Mouse (Mus musculus): Measurements from ENCODE around the gene Nuak1. TPM values are rescaled to one million over a fixed set of nuclear protein-coding genes. Genes with fewer than 3 reads are reported as not detected.

Nuak1 gene
- total and polyA plus RNA-seq, 2 experiments, result 0.65 to 1.4 TPM

DNA sequence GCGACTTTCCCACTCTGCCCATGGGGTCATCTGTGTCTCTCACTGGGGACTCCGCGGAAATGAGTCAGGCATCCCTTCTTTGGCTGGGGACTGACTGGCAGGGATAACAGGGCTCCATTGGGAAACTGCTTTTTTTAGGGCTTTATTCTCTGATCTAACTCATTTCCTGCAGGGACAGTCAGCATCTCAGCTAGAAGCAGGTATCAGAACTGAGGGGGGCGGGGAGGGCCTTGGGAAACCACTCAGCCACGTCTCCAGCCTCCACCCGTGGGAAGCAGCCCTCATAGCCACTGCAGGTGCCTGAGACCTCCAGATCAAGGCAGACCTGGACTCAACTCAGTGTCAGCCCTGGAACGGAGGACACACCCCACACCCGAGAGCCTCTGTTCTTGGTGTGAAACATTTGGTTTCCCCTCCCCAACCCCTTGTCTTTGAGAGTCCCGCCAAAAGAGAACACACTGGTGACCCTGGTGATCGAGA, 68.7 kb downstream of the Nuak1 start:
- H3K79me2 ChIP-seq (ENCODE audit: control insufficient read depth, insufficient read depth, low read length), result no peaks in the 10 kb centered on the region
- H3K27ac ChIP-seq (replicated peaks; ENCODE audit: insufficient read depth, low read depth, low read length), result no peak overlapping the region
- H3K9ac ChIP-seq (ENCODE audit: low read depth, low read length), result no peak overlapping the region
- 66% methylated on average over 10 of the region's 10 CpGs for WGBS
- TF ChIP-seq CTCF (IDR thresholded peaks at IDR 0.05; ENCODE audit: low read depth, low read length), result no peak
- no peak for TF ChIP-seq POLR2A (IDR thresholded peaks at IDR 0.05; ENCODE audit: extremely low read depth, insufficient read depth, low read length)
- H3K4me3 ChIP-seq (ENCODE audit: insufficient read depth, low read depth, low read length), result no peak overlapping the region
- no peaks in the 10 kb centered on the region for H3K4me1 ChIP-seq (ENCODE audit: control insufficient read depth, insufficient read depth, low read length)
- DNase-seq (ENCODE audit: extremely low read depth, low read depth, low spot score), result no peak
- H3K36me3 ChIP-seq (ENCODE audit: control insufficient read depth, insufficient read depth, low read length), result no peaks in the 10 kb centered on the region
- no peaks in the 10 kb centered on the region for H3K27me3 ChIP-seq (ENCODE audit: control insufficient read depth, insufficient read depth, low read length)

DNA sequence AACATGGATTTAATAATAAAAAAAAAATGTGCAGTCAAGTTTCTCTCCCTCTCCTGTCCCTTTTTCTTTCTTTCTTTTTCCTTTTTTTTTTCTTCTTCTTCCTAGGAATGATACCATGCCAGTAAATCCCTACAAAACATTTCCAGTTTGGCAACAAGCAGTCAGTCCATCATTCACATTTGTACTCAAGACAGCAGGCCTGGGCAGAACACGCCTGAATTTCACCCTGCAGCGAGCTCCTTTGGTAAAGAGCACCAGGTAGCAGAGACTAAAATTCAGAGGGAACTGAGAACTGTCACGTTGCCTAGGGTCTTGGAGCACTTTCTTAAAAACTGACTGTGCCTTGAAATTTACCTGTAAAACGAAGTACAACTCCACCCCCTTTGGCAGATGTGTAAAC, 69.2 kb downstream of the Nuak1 start:
- H3K4me3 ChIP-seq (ENCODE audit: insufficient read depth, low read depth, low read length), result no peak overlapping the region
- DNase-seq (ENCODE audit: extremely low read depth, low read depth, low spot score), result no peak
- H3K36me3 ChIP-seq (ENCODE audit: control insufficient read depth, insufficient read depth, low read length), result no peaks in the 10 kb centered on the region
- no peaks in the 10 kb centered on the region for H3K27me3 ChIP-seq (ENCODE audit: control insufficient read depth, insufficient read depth, low read length)
- H3K79me2 ChIP-seq (ENCODE audit: control insufficient read depth, insufficient read depth, low read length), result no peaks in the 10 kb centered on the region
- no peak for TF ChIP-seq POLR2A (IDR thresholded peaks at IDR 0.05; ENCODE audit: extremely low read depth, insufficient read depth, low read length)
- no peak overlapping the region for H3K9ac ChIP-seq (ENCODE audit: low read depth, low read length)
- no peak overlapping the region for H3K27ac ChIP-seq (replicated peaks; ENCODE audit: insufficient read depth, low read depth, low read length)
- no peaks in the 10 kb centered on the region for H3K4me1 ChIP-seq (ENCODE audit: control insufficient read depth, insufficient read depth, low read length)
- WGBS, result 78% methylated on average over 4 of the region's 4 CpGs

DNA sequence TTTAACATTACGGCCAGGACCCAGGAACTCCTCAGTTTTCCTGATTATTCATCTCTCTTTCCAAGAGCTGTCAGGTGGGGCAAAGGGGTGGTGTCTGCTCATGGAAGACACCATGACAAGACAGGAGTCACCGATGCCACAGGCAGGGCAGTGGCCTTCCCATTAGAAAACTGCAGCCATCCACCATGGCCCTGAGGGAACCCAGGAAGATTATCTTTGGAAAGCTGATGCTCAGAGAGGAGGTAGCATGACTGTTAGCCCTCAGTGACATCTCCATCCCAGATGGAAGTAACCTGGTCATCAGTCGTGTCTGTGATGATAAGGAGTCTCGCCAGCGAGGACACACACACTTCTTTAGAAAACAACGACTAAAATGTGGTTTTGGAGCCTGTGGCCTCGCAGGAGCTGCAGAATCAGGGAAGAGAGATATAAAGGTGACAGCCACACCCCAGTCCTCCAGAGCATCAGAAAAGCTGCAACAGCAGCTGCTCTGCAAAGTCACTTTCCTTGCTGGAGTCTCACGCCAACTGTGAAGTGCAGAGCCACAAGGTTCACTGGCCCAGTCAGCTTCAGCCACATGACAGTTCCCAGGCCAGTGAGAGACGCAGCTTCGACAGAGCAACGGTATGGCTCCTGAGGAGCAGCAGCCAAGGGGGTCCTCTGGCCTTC, 70.6 kb downstream of the Nuak1 start:
- DNase-seq (ENCODE audit: extremely low read depth, low read depth, low spot score), result no peak
- no peaks in the 10 kb centered on the region for H3K4me1 ChIP-seq (ENCODE audit: control insufficient read depth, insufficient read depth, low read length)
- TF ChIP-seq POLR2A (IDR thresholded peaks at IDR 0.05; ENCODE audit: extremely low read depth, insufficient read depth, low read length), result no peak
- no peaks in the 10 kb centered on the region for H3K79me2 ChIP-seq (ENCODE audit: control insufficient read depth, insufficient read depth, low read length)
- H3K4me3 ChIP-seq (ENCODE audit: insufficient read depth, low read depth, low read length), result no peak overlapping the region
- H3K36me3 ChIP-seq (ENCODE audit: control insufficient read depth, insufficient read depth, low read length), result no peaks in the 10 kb centered on the region
- H3K9ac ChIP-seq (ENCODE audit: low read depth, low read length), result no peak overlapping the region
- H3K27ac ChIP-seq (replicated peaks; ENCODE audit: insufficient read depth, low read depth, low read length), result no peak overlapping the region
- WGBS, result 93% methylated on average over 11 of the region's 11 CpGs
- no peaks in the 10 kb centered on the region for H3K27me3 ChIP-seq (ENCODE audit: control insufficient read depth, insufficient read depth, low read length)

DNA sequence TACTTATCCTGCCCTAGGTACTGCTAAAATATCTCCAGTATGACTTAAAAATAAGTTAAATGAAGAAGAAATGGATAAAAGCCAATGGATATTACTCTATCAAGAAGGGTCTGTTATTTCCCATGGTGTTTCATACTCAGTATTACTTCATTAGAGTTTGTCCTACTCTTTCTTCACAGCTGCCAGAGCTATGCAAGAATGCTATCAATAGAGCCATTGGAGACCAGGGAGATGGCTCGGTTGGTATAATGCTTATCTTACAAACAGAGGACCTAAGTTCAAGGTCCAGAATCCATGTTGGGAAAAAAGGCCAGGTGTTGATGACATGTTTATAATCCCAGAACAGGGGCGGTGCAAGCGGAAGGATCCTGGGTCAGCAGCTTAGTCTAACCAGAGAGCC, 72.2 kb downstream of the Nuak1 start:
- Histone ChIP-seq H3K27me3 (ENCODE audit: control insufficient read depth, insufficient read depth, low read length) (no peaks in the 10 kb centered on the region), H3K9ac (ENCODE audit: low read depth, low read length) (no peak overlapping the region), H3K79me2 (ENCODE audit: control insufficient read depth, insufficient read depth, low read length) (no peaks in the 10 kb centered on the region), H3K4me3 (ENCODE audit: insufficient read depth, low read depth, low read length) (no peak overlapping the region), H3K4me1 (ENCODE audit: control insufficient read depth, insufficient read depth, low read length) (no peaks in the 10 kb centered on the region), H3K27ac (replicated peaks; ENCODE audit: insufficient read depth, low read depth, low read length) (no peak overlapping the region), H3K36me3 (ENCODE audit: control insufficient read depth, insufficient read depth, low read length) (no peaks in the 10 kb centered on the region)
- 72% methylated on average over 3 of the region's 3 CpGs for WGBS
- TF ChIP-seq CTCF (IDR thresholded peaks at IDR 0.05; ENCODE audit: low read depth, low read length) (no peak), POLR2A (IDR thresholded peaks at IDR 0.05; ENCODE audit: extremely low read depth, insufficient read depth, low read length) (no peak)
- peak; percentile 19 for DNase-seq (ENCODE audit: extremely low read depth, low read depth, low spot score)

DNA sequence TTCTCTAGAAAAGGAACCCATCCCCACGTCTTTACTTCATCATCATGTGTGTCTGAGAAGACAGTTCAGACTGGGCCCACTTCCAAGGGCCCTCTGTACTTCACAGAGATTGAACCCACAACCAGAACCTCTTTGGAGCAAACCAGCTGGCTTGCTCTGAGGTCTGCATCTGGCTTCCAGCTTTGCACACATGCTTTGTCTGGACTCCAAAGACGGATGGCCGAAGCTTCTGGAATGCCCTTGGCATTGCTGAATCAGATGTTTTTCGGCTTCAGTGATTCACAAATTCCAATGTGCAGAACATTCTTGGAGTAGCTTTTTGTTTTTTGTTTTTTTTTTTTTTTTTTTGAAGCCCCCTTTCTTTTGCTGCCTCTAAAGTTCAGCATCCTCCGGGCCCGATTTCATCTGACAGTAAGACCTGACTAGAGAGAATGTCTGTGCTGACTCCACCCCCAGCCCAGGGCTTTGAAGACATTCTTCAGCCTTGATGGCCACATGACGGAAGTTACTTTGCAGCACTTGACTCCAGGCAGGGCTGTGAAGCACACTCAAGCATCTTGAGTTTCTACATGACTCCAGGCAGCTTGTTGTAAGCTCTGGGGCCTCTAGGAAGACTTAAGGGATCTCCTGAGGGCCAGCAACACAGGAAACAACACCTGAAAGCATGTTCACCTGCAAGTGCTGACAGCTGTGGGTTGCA, 75.1 kb downstream of the Nuak1 start:
- Histone ChIP-seq H3K4me3 (ENCODE audit: insufficient read depth, low read depth, low read length) (no peak overlapping the region), H3K27ac (replicated peaks; ENCODE audit: insufficient read depth, low read depth, low read length) (no peak overlapping the region), H3K27me3 (ENCODE audit: control insufficient read depth, insufficient read depth, low read length) (no peaks in the 10 kb centered on the region), H3K79me2 (ENCODE audit: control insufficient read depth, insufficient read depth, low read length) (no peaks in the 10 kb centered on the region), H3K4me1 (ENCODE audit: control insufficient read depth, insufficient read depth, low read length) (no peaks in the 10 kb centered on the region), H3K36me3 (ENCODE audit: control insufficient read depth, insufficient read depth, low read length) (no peaks in the 10 kb centered on the region), H3K9ac (ENCODE audit: low read depth, low read length) (no peak overlapping the region)
- 85% methylated on average over 7 of the region's 7 CpGs for WGBS
- TF ChIP-seq CTCF (IDR thresholded peaks at IDR 0.05; ENCODE audit: low read depth, low read length) (no peak), POLR2A (IDR thresholded peaks at IDR 0.05; ENCODE audit: extremely low read depth, insufficient read depth, low read length) (no peak)
- no peak for DNase-seq (ENCODE audit: extremely low read depth, low read depth, low spot score)

DNA sequence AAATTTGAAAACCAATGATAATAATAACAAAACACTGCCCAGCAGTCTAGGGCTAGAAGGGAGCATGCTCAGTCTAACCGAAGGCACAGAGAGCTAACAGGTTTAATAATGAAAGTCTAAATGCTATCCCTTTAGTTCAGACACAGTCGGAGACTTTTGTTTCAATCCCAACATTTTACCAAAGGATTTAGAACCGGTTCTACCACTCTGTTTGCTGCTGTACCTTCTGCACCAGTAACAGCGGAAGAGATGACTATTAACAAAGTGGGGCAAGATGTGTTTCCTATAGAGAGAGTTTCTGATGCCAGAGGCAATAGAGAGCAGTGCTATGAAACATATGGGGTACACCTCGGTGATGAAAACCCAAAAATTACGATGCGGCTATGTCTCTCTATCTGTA, 76.6 kb downstream of the Nuak1 start:
- Histone ChIP-seq H3K36me3 (ENCODE audit: control insufficient read depth, insufficient read depth, low read length) (no peaks in the 10 kb centered on the region), H3K4me1 (ENCODE audit: control insufficient read depth, insufficient read depth, low read length) (no peaks in the 10 kb centered on the region), H3K9ac (ENCODE audit: low read depth, low read length) (no peak overlapping the region), H3K27ac (replicated peaks; ENCODE audit: insufficient read depth, low read depth, low read length) (no peak overlapping the region), H3K4me3 (ENCODE audit: insufficient read depth, low read depth, low read length) (no peak overlapping the region), H3K27me3 (ENCODE audit: control insufficient read depth, insufficient read depth, low read length) (no peaks in the 10 kb centered on the region), H3K79me2 (ENCODE audit: control insufficient read depth, insufficient read depth, low read length) (no peaks in the 10 kb centered on the region)
- DNase-seq (ENCODE audit: extremely low read depth, low read depth, low spot score), result no peak
- 88% methylated on average over 7 of the region's 7 CpGs for WGBS
- no peak for TF ChIP-seq POLR2A (IDR thresholded peaks at IDR 0.05; ENCODE audit: extremely low read depth, insufficient read depth, low read length)
- TF ChIP-seq CTCF (IDR thresholded peaks at IDR 0.05; ENCODE audit: low read depth, low read length), result no peak

Measured in liver, adult 2 months (tissue).